Mouse (Mus musculus) liver, postnatal 0 days (tissue): Measurements from ENCODE around the gene Foxr1.

Source experiments
- CTCF ChIP-seq: sonication (generic); IDR thresholded peaks from 2 replicates; pipeline ENCODE4 v1.5.1; 2016; ENCODE audit warnings: antibody characterized with exemption, low read depth
- EP300 ChIP-seq: IDR thresholded peaks from 2 replicates; pipeline ENCODE4 v1.6.1; 2016; ENCODE audit warnings: antibody characterized with exemption, low read depth, mild to moderate bottlenecking

DNA sequence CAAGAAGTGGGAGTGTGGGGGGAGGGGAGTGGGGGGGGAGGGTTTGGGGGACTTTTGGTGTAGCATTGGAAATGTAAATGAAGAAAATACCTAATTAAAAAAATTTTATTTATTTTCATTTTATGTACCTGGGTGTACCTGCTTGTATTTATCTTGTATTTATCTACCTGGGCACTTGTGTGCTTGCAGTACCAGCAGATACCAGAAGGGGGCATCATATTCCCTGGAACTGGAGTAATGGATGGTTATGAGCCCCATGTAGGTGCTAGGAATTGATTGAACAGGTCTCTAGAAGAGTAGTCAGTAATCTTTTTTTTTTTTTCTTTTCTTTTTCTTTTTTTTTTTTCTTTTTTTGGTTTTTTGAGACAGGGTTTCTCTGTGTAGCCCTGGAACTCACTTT is 9.5 kb upstream of the Foxr1 start:
- TF ChIP-seq CTCF (peak; percentile 67), EP300 (no peak)
